Mouse (Mus musculus) midbrain, embryonic 16.5 days (tissue): ENCODE data around the gene Fgf15. TPM values are rescaled to one million over a fixed set of nuclear protein-coding genes. Genes with fewer than 3 reads are reported as not detected.
"Not testable (repeated sequence)": the region's sequence is repeated elsewhere in the genome, so short reads cannot be mapped to it uniquely, and the experiment has no call there.

Source experiments
- ATAC-seq: fragments of 200-750 bp; cut with Nextera tagmentation; 2 replicates; pipeline ENCODE4 v1.8.0; 2017; ENCODE audit warnings: moderate TSS enrichment
- H3K27ac ChIP-seq: fragments of 300-500 bp; sonication (generic); 2 replicates; pipeline ENCODE4 v1.5.1; 2014; ENCODE audit warnings: mild to moderate bottlenecking, low read length, mixed read lengths
- H3K27me3 ChIP-seq: fragments of 300-500 bp; sonication (generic); 2 replicates; pipeline ENCODE4 v1.6.1; 2014; ENCODE audit warnings: low read depth, low read length, mixed read lengths; ENCODE audit not compliant: control insufficient read depth, insufficient read depth
- H3K36me3 ChIP-seq: fragments of 300-500 bp; sonication (generic); 2 replicates; pipeline ENCODE4 v1.6.1; 2014; ENCODE audit warnings: mild to moderate bottlenecking, low read length, moderate library complexity, mixed read lengths; ENCODE audit not compliant: control insufficient read depth, insufficient read depth
- H3K4me1 ChIP-seq: fragments of 300-500 bp; sonication (generic); 2 replicates; pipeline ENCODE4 v1.6.1; 2014; ENCODE audit warnings: mild to moderate bottlenecking, low read length, mixed read lengths; ENCODE audit not compliant: control insufficient read depth, insufficient read depth
- H3K4me2 ChIP-seq: fragments of 300-500 bp; sonication (generic); 2 replicates; pipeline ENCODE4 v1.6.1; 2014; ENCODE audit warnings: mild to moderate bottlenecking, low read length, mixed read lengths
- H3K4me3 ChIP-seq: fragments of 300-500 bp; sonication (generic); 2 replicates; pipeline ENCODE4 v1.5.1; 2014; ENCODE audit warnings: low read depth, mild to moderate bottlenecking, low read length, moderate library complexity, mixed read lengths
- H3K9ac ChIP-seq: fragments of 300-500 bp; sonication (generic); 2 replicates; pipeline ENCODE4 v1.6.1; 2014; ENCODE audit warnings: low read depth, low read length, mixed read lengths
- H3K9me3 ChIP-seq: fragments of 300-500 bp; sonication (generic); replicated peaks from 2 replicates; pipeline ENCODE4 v1.6.1; 2014; ENCODE audit warnings: mild to moderate bottlenecking, low read length, mixed read lengths; ENCODE audit not compliant: control insufficient read depth, poor library complexity, severe bottlenecking
- WGBS: fragments of 180-500 bp; shearing (Covaris S2); extraction: QIAGEN DNeasy Blood & Tissue Kit; methylation state at CpG from one replicate; pipeline ENCODE4 v1.1.7; 2014; 5-methylcytosine and 5-hydroxymethylcytosine counted together
- polyA plus RNA-seq: library from polyadenylated mRNA; unstranded; fragments of >200 nt; fragmentation: Nextera tagmentation; extraction: Ambion mirVana; gene quantifications from 2 replicates; pipeline ENCODE4 v1.2.1, GENCODE M21; 2015

Gene Fgf15
- polyA plus RNA-seq, 1 experiment from 2014 or later: 19.0 TPM

- ATAC-seq: no peak
- no peak overlapping the region for H3K27ac ChIP-seq
- no peaks in the 10 kb centered on the region for H3K27me3 ChIP-seq
- WGBS: 69% methylated on average over 4 of the region's 4 CpGs
- no peaks in the 10 kb centered on the region for H3K4me1 ChIP-seq
- no peaks in the 10 kb centered on the region for H3K9me3 ChIP-seq
- no peak overlapping the region for H3K4me3 ChIP-seq
- H3K4me2 ChIP-seq: no peak overlapping the region
- no peak overlapping the region for H3K9ac ChIP-seq
- no peaks in the 10 kb centered on the region for H3K36me3 ChIP-seq
Observed at GRCm38 (mm10) chr7:144874226-144874625, 22.1 kb upstream of the Fgf15 start.

GRCm38 (mm10) chr7:144878401-144878800, 17.9 kb upstream of the Fgf15 start:
- Histone ChIP-seq H3K4me3 (no peak overlapping the region), H3K4me1 (no peaks in the 10 kb centered on the region), H3K9me3 (no peaks in the 10 kb centered on the region), H3K9ac (no peak overlapping the region), H3K27me3 (no peaks in the 10 kb centered on the region), H3K36me3 (no peaks in the 10 kb centered on the region), H3K27ac (no peak overlapping the region), H3K4me2 (no peak overlapping the region)
- 95% methylated on average over 1 of the region's 1 CpGs for WGBS
- no peak for ATAC-seq

DNA sequence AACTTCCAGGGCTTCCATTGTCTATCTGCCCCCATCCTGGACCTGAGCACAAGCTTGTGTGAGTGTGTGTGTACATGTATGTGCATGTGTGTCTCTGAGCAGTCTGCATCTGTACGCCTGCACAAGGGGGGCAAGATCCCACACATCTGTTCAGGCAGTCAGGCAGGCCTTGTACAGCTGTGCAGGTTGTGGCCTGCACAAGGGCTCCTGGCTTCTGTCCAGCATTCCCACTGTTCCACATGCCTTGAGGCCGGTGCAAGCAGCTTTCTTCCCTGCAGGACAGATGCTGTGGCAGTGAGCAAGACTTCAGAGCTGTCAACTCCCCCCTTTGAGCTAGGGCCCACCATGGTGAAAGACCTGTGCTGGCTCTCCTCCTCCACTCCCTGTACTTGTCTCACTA, 13.2 kb upstream of the Fgf15 start:
- Histone ChIP-seq H3K4me1 (no peaks in the 10 kb centered on the region), H3K27ac (no peak overlapping the region), H3K36me3 (no peaks in the 10 kb centered on the region), H3K9me3 (no peaks in the 10 kb centered on the region), H3K9ac (no peak overlapping the region), H3K4me3 (no peak overlapping the region), H3K4me2 (no peak overlapping the region), H3K27me3 (no peaks in the 10 kb centered on the region)
- 29% methylated on average over 2 of the region's 2 CpGs for WGBS
- no peak for ATAC-seq

GRCm38 (mm10) chr7:144887672-144888071, 8.7 kb upstream of the Fgf15 start:
- Histone ChIP-seq H3K9me3 (no peaks in the 10 kb centered on the region), H3K4me1 (no peaks in the 10 kb centered on the region), H3K4me2 (no peak overlapping the region), H3K4me3 (no peak overlapping the region), H3K36me3 (no peaks in the 10 kb centered on the region), H3K27ac (no peak overlapping the region), H3K27me3 (no peaks in the 10 kb centered on the region; the same call in none of the 2 replicates), H3K9ac (no peak overlapping the region)
- WGBS: 86% methylated on average over 2 of the region's 2 CpGs
- no peak for ATAC-seq

DNA sequence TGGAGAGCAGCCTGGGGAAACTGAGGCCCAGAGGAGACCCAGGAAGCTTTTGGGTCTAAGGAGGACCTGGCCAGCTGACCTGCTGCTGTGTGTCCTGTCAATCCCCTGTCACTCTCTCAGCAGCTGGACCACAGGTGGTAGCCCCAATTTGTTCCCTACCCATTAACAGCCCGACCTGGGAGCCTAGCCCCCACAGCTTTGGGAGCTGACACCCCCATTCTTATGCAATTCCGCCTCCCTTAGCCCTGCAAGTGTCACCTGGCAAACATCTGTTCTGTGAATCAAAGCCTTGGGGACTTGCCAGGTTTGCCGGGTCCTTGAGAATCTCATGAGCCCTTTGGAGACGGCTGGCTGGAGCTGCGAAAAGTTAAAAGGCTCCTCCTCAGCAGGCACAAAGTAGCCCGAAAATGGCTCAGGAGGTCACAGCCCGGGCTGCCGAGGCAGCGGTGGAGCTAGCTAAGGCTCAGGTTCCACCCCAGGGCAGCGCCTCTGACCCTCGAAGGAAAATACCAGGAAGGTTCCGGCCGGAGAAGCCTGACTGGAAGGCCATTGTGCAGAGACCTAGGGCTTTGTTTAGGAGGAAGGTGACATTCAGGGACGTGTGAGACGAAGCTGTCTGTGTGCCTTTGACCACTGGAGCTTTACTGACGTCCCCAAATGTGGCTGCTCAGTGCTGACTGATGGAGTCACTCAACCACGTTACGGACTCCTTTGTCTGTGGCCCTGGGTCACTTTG, 7.6 kb upstream of the Fgf15 start:
- no peak overlapping the region for H3K9ac ChIP-seq
- 5% methylated on average over 18 of the region's 18 CpGs for WGBS
- H3K4me1 ChIP-seq: no peaks in the 10 kb centered on the region
- no peaks in the 10 kb centered on the region; the same call in none of the 2 replicates for H3K27me3 ChIP-seq
- no peaks in the 10 kb centered on the region for H3K9me3 ChIP-seq
- H3K36me3 ChIP-seq: no peaks in the 10 kb centered on the region
- no peak overlapping the region for H3K4me3 ChIP-seq
- no peak for ATAC-seq
- H3K4me2 ChIP-seq: no peak overlapping the region
- no peak overlapping the region for H3K27ac ChIP-seq

GRCm38 (mm10) chr7:144890661-144891060, 5.7 kb upstream of the Fgf15 start:
- H3K27me3 ChIP-seq, H3K27ac ChIP-seq, H3K4me3 ChIP-seq, H3K9ac ChIP-seq, H3K4me1 ChIP-seq, ATAC-seq, H3K36me3 ChIP-seq, H3K4me2 ChIP-seq, H3K9me3 ChIP-seq: not testable (repeated sequence)
- WGBS: 100% methylated on average over 1 of the region's 1 CpGs

DNA sequence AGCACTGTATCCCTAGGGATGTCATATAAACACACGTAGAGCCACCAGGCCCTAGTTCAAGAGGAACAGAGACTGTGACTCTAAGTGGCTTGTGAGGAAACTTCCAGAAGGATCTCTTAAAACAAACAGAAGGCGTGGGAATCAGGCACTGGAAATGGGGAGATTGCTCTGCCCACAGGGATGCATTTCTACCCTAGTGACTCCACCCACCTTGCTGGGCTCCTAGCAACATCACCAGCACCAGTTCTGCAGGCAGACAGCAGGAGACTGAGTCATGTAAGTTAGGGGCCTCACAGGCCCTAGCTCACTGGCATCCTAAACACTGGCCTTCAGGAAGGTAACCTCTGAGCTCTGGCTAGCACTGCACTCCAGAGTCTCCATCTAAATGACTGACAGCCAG, 4.5 kb upstream of the Fgf15 start:
- no peak overlapping the region for H3K4me2 ChIP-seq
- H3K4me1 ChIP-seq: peaks cover 19% of the 10 kb centered on the region
- H3K27me3 ChIP-seq: peaks cover 5% of the 10 kb centered on the region
- no peak overlapping the region for H3K4me3 ChIP-seq
- H3K36me3 ChIP-seq: no peaks in the 10 kb centered on the region
- WGBS: 86% methylated on average over 2 of the region's 2 CpGs
- no peak overlapping the region for H3K27ac ChIP-seq
- ATAC-seq: no peak
- H3K9ac ChIP-seq: no peak overlapping the region
- H3K9me3 ChIP-seq: no peaks in the 10 kb centered on the region

DNA sequence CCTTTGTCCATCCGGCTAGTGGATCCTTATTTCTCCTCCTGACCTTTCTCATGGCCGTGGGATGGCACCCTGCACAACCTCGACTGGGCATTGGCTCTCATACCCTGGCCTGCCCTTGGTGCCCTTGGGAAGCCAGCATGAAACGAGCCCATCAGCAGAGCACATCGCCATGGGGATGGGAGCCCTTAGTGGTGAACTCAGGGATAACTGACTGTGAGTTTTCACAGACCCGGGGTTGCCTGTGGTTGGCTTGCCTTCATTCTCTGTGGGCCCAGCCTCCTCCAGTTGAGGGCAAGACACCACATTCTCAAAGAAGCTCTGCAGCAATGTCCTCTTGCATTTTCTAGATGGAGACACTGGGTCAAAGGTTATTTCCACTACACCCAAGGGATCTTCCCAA, 4.0 kb upstream of the Fgf15 start:
- Histone ChIP-seq H3K9ac (no peak overlapping the region), H3K4me1 (peaks cover 21% of the 10 kb centered on the region), H3K4me2 (no peak overlapping the region), H3K27ac (no peak overlapping the region), H3K27me3 (peaks cover 5% of the 10 kb centered on the region), H3K36me3 (no peaks in the 10 kb centered on the region), H3K4me3 (no peak overlapping the region), H3K9me3 (no peaks in the 10 kb centered on the region)
- 53% methylated on average over 6 of the region's 6 CpGs for WGBS
- ATAC-seq: no peak

DNA sequence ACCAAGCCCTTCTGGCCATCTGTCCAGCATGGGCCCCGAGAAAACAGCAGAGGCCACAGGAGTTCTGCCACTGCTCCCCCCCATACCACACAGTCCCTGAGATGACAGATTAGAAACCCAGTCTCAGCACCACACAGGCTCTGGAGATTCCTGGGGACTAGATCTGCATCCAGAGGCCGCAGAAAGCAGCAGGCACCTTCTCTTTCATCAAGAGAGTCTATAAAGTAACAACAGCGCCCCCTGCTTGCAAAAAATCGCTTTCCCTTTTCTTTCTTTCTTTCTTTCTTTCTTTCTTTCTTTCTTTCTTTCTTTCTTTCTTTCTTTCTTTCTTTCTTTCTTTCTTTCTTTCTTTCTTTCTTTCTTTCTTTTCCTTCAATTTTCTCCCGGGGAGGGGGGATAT, 2.1 kb upstream of the Fgf15 start:
- WGBS: 3% methylated on average over 5 of the region's 5 CpGs
- H3K27me3 ChIP-seq: peaks cover 16% of the 10 kb centered on the region
- no peak for ATAC-seq
- H3K4me3 ChIP-seq: no peak overlapping the region
- H3K4me1 ChIP-seq: peaks cover 21% of the 10 kb centered on the region
- H3K4me2 ChIP-seq: no peak overlapping the region; the same call in 1 of the 2 replicates
- no peak overlapping the region for H3K9ac ChIP-seq
- H3K27ac ChIP-seq: no peak overlapping the region
- H3K9me3 ChIP-seq: no peaks in the 10 kb centered on the region
- no peaks in the 10 kb centered on the region for H3K36me3 ChIP-seq
